Mouse (Mus musculus): ENCODE results near the gene Ctnnbl1.

DNA sequence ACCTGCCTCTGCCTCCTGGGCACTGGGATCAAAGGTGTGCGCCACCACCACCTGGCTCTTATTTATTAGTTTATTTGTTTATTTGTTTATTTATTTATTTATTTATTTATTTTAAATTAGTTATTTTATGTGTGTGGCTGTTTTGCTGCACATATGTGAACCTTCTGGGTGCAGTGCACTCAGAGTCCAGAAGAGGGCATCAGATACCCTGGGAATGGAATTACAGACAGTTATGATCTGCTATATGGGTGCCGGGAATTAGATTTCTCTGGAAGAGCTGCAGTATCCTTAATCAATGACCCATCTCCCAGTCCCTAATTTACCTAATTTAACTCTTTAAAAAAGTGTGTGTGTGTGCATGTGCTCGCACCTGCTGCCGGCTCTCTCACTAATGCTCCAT is 8.5 kb downstream of the Ctnnbl1 start:
- 0 out of 2 replicates have a peak, but pooled peaks have one; percentile 25 for TF ChIP-seq CTCF (IDR thresholded peaks at IDR 0.05; ENCODE audit: low read depth)
- TF ChIP-seq EP300 (IDR thresholded peaks at IDR 0.05; ENCODE audit: low read depth) = no peak

Measured in liver, embryonic 14.5 days (tissue).